Mouse (Mus musculus): Measurements from ENCODE around the gene Epb41l4b.
A peak's percentile ranks its signal among the peaks of the same experiment; 100 is the strongest.

Gene Epb41l4b

DNA sequence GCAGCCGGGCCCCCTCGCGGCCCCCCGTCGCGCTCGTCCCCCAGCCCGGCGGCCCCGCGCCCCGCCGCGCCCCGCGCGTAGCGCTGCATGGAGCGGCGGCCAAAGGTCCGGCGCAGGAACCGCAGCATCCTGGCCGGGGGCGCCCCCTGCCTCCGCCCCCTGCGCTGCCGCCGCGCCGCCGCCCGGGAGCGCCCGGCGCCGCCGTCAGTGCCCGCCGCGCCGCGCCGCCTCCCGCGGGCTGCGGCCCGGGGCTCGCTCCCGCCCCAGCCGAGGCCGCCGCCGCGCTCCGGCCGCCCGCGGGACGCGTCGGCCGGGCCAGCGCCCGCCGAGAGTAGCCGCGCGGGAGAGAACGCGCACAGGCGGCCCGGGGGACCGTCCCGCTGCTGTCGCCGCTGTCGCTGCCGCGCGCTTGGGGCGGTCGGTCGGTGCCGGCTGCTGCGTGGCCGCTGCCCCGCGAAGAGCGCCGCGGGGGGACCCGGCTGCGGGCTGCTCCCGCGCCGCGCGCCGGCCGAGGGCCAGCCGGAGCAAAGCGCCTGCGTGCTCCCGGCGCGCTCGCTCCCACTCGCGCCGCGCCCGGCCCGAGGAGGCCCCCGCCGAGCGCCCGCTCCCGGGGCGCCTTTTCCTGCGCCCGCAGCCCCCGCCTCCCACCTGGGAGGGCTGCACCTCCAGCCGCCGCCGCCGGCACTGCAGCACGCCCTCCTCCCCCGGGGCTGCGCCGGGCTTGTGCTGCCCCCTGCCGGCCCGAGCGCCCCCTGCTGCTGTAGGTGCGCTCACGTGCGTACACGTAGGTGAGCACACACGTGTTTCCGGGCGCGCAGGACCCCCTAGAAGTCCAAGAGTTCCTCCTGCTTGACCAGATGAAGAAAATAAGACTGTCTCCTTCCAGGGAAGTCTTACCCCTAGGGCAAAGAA, at the start of gene Epb41l4b:
TSS of gene Epb41l4b (minus strand) at position 412 of the 912 bp plus-strand sequence.
- peak; percentile 76 for DNase-seq (ENCODE audit: low read depth, low spot score)

DNA sequence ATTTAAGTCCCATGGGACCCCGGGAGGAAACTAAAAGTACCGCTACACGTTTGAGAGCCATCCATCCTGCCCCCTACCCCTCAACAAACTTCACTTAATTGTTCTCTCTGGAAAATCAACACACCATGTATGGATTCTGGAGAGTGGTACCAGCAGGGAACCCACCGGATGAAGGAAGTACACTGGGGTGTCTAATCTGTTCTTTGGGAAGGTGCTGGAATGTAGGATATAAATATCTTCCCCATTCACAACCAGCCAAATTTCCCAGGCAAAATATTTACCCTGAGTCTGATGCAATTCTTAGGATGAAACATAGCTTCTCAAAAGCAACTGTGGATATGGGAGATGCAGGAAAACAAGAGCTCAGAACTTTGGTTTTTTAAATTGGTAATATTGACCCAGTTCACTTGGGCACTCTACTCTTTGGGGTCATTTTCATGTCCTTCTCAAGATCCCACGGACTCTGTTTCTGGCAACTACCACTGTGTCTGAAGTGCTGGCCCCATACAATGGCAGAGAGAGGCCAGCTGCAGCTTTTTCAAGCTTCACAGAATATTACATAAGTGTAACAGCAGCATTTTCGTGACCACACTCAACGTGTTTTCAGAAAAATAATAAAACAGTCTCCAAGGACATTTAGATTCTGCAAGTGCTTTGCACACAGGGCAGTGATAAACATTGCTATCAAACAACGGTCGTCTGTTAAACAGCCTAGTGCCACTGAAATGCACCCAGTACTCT, 48.5 kb upstream of the Epb41l4b start:
- DNase-seq (ENCODE audit: low read depth, low spot score), result no peak

DNA sequence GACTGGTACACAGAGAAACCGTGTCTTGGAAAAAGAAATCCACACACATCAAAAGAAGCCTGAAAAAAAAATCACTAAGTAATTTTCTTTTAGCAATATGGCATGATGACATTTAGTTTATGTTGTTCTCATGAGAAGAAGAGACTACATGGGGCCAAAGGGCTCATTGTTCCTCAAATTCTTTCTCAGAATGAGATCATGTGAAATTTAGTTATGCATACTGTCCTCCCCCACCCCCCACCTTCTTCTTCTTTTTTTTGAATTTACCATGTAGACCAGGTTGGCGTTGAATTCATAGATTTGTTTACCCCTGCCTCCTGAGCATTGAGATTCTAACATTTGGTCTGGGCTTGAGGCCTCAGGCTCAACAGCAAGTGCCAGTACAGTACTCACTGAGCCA, 46.6 kb upstream of the Epb41l4b start:
- no peak for DNase-seq (ENCODE audit: low read depth, low spot score)

DNA sequence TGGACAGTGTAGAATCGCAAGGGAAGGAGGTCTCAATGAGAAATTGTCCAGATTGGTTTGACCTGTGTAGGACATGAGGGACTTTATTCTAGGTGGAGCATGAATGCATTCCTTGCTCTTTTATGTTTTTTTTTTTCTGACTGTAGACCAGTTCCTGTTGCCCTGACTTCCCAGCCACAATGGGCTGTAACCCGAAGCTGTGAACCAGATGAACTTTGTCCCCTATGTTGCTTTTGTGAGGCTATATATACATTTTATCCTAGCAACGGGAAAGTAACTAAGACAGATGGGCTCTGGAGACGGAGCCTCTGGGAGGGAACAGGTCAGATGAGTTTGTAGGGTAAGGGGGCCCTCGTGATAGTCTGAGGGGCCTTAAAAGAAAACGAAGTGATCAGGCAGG, 42.8 kb upstream of the Epb41l4b start:
- DNase-seq (ENCODE audit: low read depth, low spot score), result no peak

DNA sequence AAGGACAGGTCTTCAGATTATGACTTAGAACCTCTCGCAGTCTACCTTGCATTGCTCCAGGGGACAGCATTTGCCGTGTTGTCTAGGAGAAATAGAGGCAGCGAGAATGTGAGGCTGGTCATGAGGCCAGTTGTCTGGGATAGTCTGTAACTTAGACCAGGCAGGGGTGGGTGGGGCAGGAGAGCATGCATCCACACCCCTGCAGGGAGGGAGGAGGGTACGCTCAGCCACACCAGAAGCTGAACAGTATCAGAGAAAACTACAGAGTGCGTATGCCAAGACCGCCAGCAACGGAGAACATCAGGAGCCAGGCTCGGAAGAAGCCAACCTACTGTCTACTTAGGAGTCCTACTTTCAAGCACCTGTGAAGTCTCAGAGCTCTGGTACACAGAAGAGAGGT, 42.2 kb upstream of the Epb41l4b start:
- no peak for DNase-seq (ENCODE audit: low read depth, low spot score)

DNA sequence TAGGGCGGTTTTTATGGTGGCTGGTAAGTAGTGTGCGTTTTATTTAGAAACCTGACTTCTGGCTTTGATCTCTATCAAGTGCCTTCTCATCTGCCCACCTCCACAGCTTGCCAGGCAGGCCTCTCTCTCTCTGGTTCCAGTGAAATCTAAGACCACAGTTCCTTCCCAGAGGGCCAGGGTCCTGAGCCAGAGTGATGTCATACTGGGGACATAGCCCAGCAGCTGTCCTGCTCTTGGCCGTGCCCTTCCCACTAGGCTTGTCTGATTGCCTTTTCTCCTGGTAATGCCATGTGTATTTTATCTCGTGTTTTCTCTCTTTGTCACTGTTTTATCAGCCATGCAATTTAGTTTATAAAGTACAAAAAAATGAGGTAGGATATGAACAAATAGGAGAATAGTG, 40.3 kb upstream of the Epb41l4b start:
- no peak for DNase-seq (ENCODE audit: low read depth, low spot score)

DNA sequence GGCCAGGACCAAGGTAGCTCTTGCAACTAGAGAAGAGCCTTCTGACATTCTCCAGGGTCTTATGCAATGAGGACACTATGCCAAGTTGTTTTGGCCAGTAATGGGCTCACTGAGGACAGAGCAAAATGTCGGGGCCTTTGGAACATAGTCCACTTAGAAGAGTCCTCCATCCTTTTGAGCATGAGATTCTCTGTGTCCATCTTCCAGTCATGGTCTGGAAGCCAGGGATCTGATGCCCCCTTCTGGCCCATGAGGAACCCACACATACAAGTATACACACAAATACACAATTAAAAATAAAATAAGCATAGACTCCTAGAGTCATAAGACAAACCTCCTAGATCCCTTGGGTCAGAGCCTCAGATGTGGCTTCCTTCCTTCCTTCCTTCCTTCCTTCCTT, 38.3 kb upstream of the Epb41l4b start:
- no peak for DNase-seq (ENCODE audit: low read depth, low spot score)

DNA sequence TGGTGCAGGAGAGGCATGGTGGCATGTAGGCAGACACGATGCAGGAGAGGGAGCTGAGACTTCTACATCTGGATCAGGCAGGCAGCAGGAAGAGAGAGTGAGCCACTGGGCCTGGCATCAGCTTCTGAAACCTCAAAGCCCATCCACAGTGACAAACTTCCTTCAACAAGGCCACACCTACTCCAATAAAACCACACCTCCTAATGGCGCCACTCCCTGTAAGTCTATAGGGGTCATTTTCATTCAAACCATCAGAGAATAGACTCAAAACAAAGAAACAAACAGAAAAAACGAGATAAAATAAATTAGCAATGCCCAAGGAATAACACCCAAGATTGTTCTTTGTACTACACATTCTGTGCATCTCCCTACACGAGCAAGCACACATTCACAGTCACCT, 35.6 kb upstream of the Epb41l4b start:
- no peak for DNase-seq (ENCODE audit: low read depth, low spot score)

DNA sequence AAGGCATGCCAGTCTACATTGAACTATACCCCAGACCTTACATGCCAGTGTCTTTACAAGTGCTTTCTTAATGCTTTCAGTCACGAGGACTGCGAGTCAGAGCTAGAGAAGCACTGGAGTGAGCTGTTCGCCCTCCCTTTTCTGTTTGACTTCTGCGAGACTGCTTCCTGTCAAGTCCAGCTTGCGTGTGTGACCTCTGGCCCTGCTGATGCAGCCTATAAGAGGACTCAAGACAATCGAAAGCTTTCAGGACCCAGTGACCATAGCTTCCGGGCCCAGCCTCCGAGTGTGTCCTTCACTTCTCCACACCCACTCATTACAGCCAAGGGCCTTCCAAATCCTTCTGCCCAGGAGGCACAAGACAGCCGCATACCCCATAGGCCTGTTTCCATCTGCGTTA, 32.1 kb upstream of the Epb41l4b start:
- DNase-seq (ENCODE audit: low read depth, low spot score), result no peak

DNA sequence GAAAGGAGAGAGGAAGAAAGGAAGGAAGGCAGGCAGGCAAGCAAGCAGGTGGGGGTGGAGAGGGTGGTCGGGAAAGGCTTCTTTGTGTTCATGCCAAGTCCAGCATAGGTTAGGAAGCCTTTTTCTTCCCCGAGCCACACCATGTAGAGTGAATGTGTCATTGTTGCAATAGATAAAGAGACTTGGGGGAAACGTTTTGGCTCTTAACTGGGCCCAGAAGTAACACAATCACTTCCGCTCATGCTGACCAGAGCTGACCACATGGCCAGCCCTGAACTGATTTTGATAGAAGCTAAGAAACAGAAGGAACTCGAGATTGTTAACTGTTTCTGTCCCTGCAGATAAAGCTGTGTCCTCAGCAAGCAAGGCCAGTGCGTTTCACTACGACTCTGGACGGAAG, 29.6 kb upstream of the Epb41l4b start:
- DNase-seq (ENCODE audit: low read depth, low spot score), result no peak

DNA sequence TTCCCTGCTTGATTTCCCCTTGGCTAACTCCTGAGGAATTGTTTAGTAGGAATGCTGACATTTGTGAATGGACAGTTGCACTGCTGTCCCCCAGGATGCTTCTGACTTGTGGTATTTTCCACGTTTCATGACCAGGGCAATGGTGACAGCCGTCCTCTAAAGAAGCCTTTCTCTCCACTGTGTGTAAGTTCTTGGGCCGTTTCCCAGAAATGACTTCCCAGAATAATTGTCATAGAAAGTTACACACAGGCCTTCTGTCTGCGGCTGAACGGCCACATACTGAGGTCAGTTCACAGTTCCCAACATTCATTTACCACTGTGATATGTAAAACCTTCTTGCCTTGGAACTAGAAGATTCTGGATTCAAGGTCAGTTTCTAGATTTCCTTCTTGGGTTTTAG, 28.6 kb upstream of the Epb41l4b start:
- DNase-seq (ENCODE audit: low read depth, low spot score), result no peak

DNA sequence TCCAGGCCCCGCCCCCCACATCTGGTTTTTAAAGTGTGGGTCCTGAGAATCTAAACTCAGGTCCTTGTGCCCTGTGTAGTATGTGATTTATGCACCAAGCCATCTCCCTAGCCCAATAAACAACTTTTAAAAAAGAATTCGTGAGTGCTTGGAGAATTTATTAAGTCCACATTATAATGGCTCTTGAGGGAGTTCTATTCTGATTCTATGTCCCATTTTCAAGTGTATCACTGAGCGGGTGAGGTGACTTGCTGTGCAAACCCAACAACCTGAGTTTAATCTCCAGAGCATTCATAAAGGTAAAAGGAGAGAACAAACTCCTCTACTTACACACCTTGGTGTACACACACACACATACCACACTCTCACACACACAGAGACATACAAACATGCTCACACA, 25.4 kb upstream of the Epb41l4b start:
- DNase-seq (ENCODE audit: low read depth, low spot score), result no peak

DNA sequence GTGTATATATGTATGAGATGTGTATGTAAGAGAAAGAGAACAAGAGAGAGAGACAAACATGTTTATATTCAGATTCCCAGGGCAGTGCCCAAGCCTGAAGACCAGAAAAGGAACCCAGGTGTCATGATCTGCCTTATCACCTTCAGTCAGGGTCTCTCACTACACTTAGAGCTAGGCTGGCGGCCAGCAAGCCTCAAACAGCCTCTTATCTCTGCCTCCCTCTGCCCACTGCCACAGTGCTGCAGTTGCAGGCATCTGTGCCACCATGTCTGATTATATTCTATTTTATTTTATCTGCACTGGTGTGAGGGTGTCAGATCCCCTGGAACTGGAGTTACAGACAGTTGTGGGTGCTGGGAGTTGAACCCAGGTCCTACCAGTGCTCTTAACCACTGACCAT, 25.0 kb upstream of the Epb41l4b start:
- DNase-seq (ENCODE audit: low read depth, low spot score), result no peak

DNA sequence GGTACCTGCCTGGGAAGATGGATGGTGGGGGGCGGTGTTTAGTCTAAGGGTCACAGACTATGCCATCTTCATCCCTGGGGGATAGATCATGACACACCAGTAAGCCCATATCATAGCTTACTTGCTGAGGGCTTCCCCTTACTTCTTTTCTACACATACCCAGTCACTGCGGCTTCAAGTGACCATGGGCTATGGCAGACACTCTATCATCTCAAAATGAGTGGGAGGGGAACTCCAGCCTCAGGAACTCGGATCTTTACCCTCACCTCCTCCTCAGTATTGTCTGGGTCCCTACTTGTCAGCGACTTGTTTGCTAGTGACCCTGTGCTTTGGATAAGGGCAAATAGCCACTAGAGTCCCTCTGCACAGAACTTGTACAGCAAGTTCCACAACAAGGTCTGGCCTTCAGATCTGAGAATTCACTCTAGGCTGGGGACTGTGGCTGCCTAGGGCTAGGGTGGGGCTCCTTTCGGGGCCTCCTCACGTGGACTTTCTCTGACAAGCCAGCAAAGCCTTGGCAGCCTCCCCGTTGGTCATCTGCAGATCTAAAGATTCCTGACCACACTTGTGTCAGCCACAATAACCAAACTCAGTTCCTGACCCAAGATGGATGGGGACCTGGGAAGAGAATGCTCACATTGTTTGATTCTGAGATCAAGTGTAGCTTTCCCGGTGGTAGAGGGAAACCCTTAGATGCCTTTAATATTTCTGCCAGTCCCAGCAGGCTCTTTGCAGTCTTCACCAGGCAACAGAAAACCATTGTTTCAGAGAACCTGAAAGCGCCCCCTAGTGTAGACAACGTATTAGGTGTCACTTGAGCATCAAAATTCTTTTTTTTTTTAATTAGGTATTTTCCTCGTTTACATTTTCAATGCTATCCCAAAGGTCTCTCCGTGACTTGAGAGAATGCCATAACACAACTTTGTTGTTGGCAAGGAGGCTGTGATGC, 24.0 kb upstream of the Epb41l4b start:
- no peak for DNase-seq (ENCODE audit: low read depth, low spot score)

DNA sequence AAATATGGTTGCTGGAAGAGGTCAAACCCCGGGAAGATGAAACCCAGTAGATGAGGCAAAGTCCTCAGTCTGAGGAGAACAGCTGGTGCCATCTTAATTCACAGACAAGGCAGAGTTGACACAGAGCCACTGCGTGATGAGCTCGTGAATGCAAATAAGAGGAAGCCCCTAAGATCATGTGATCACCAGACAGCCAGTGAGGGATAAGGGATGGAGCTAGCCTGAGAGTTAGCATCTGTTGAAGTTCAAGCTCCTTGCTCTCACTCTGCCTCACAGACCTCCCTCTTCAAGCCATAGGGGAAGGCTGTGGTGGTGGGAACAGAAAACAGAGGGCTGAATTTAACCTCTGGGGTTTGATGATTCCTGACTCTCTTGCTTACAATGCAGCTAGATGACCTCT, 22.4 kb upstream of the Epb41l4b start:
- no peak for DNase-seq (ENCODE audit: low read depth, low spot score)

DNA sequence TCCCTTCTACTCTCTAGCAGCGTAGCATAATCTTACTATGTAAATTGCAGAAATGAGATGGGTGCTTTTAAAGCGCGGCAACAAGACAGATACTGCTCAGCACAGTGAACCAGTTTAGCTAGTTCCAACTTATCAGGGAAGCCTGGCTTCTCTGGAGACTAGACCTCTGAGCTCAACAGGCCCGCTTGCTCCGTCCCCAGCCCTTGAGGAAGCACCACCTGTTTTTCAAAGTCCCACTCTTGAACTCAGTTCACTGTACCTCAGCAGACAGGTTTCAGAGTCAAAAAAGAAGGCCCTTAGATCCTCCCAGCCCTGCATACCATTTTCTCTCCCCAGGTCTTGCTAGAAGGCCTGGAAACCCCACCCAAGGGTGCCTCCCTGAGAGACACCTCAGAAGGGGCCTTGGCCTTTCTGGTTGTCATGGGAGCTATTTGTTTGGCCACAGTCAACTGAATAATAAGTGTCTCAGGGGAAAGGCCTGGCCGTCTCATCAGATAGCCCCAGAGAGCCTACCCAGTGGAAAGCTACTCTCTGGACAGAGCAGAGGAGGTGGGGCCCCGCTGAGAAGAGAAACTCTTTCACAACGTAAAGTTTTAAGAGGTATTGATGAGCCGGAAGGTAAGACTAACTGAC, 21.5 kb upstream of the Epb41l4b start:
- no peak for DNase-seq (ENCODE audit: low read depth, low spot score)

DNA sequence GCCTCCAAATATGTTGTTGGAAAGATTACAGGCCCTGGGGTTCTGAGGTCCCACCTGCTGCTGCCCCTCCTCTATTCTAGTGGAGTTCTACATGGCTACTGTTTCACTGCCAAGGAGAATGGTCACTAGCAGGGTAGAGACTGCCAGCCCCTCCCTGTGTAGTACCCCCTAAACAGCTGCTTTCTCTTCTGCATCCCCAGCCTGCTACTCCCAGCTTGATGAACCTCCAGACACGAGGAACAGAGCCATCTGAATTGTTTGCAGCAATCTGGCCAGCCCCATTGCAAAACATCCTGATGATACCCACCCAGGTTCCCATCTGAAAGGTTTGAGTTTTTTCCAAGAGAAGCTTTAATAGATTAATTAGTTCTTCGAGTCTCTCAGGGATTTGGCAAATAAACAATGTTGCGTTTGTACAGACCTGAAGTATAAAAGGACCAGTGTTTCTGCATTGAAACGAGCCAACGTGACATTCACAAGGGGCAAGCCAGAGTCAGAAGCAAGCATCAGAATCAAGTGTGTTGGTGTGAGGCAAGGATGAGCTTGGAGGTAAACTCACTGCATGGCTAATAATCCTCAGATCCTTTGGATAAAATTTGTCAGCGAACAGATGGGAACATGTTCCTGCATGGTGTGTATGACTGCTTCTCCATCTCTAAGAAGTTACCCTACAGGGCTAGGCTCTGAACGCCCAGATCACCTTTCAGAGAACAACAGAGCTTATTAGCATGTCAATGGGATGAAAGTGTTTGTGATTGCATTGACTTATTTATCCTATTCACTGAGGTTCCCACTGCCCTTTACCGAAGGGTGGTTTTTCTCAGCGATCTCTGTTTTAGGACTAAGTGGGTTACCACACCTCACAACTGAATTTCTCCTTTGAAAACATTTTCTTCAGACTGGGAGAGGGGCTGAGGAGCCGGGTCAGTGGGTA, 19.8 kb upstream of the Epb41l4b start:
- DNase-seq (ENCODE audit: low read depth, low spot score), result no peak

DNA sequence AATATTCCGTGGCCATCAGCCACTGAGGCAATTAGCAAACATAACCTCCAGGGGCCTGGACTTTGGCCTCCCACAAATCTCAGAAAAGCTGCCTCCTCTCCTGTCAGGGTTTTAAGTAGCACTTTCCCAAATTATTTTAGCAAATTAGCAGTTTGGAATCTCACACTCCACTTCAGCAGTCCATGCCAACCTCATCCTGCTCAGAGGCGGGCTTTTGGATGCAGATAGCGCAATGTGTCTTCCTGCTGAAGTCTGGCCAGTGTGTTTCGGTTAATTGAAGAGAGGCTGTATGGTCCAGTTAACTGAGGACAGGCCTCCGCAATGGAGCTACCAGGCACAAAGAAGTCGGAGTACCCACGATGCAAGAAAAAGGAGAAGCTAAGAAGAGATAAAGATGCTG, 17.3 kb upstream of the Epb41l4b start:
- no peak for DNase-seq (ENCODE audit: low read depth, low spot score)

DNA sequence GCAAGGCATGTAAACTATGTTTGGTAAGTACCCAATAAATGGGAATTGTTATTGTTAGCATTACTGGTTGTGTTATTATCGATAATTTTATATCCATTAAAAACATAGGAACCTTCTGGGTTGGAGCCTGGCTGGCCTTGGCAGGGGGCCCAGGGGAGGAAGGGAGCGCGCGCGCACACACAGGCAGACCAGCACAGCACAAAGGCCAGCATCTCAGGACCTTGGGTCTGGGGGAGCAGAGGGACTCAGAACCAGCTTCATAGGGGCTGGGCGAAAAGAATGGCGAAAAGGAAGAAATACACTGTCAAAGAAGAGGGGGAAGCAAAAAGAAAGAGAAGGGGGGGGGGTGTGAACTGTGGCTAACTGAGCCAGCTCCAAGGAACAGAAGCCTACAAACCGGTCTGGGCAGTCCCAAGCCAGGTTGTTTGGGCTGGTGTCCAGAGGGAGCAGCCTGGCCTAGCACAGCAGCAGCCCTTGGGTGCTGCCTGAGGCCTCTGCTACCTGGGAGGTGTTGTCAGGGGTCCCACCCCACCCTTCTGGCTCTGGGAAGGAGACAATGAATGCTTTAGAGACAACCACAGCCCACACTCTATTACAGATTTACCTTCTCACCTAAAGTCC, 13.4 kb upstream of the Epb41l4b start:
- no peak for DNase-seq (ENCODE audit: low read depth, low spot score)

DNA sequence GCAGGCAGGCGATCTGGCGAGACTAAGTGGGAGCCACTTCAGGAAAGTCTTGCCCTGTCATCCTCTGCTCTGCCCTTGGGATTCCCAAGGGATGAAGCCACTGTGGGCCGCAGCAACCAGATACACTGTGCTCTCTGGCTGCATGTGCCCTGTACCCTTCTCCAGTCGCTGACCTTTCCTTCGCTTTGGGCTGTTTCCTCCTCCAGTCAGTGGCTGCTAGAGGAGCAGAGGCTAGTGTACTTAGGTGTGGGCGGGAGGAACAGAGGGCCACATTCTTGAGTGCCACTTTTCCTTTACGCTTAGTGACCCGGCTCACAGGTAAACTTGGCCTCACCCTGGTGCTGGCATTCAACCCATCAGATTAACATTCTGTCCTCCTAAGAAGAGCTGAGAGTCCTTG, 10.6 kb upstream of the Epb41l4b start:
- DNase-seq (ENCODE audit: low read depth, low spot score), result no peak
